Mouse (Mus musculus): ENCODE data around the gene Stxbp1. TPM values are rescaled to one million over a fixed set of nuclear protein-coding genes. Genes with fewer than 3 reads are reported as not detected.

Gene Stxbp1
- polyA plus RNA-seq, 1 experiment from 2014 or later: 22.4 TPM

DNA sequence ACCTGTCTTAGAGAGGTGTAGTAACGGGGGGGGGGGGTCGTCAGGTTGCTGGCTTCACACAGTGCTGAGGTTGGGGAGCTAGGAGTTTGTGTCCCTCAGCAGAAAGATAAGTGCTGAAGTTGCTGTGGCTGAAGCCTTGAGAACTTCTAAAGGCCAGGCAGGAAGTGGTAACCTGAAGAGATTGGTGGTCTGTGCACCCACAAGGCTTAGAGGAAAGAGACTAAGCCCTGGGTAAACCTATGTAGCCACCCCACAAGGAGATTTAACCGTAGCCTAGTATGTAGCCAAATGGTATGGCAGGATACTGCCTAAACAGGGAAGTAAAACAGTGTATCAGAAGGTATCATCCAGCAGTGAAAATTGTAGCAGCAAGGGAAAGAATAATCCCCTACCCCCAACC lies 43.2 kb upstream of the Stxbp1 start:
- no peaks in the 10 kb centered on the region for H3K27me3 ChIP-seq (replicated peaks; ENCODE audit: insufficient read depth, low read length)
- H3K9ac ChIP-seq (replicated peaks; ENCODE audit: low read depth): no peak overlapping the region
- peak overlapping the region; percentile 75; the same call in 1 of the 2 replicates for H3K27ac ChIP-seq (ENCODE audit: low read length)
- TF ChIP-seq EP300 (IDR thresholded peaks at IDR 0.05): no peak
- WGBS: 65% methylated on average over 3 of the region's 3 CpGs
- ATAC-seq: no peak
- peaks cover 30% of the 10 kb centered on the region for H3K4me1 ChIP-seq (ENCODE audit: insufficient read depth, low read depth, low read length)
- H3K9me3 ChIP-seq (ENCODE audit: low read length): no peaks in the 10 kb centered on the region
- H3K36me3 ChIP-seq (ENCODE audit: insufficient read depth, low read length): peaks cover 5% of the 10 kb centered on the region
- H3K4me3 ChIP-seq (ENCODE audit: low read depth, low read length): no peak overlapping the region
- H3K4me2 ChIP-seq (replicated peaks; ENCODE audit: low read depth, low read length): no peak overlapping the region
- DNase-seq (ENCODE audit: low spot score): no peak

DNA sequence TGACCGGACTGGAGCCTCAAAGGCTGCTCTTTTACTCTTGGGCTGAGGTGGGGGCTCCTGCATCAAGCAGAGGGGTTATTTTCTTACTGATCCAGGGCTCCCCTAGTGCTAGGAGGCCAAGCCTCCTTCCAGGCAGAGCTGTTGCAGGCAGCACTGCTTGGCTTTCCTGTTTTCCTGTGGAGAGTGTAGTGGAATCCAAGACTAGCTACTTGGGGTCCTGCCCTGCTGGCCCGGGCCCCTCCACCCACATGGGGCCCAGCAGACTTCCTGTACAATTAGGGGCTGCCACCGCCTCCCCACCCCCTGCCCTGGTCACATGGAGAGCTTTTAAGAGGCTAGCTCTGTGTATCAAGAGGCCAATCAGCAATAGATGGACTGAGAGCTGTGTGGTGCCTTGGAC lies 41.5 kb upstream of the Stxbp1 start:
- no peak overlapping the region for H3K4me2 ChIP-seq (replicated peaks; ENCODE audit: low read depth, low read length)
- no peak overlapping the region for H3K9ac ChIP-seq (replicated peaks; ENCODE audit: low read depth)
- H3K4me1 ChIP-seq (ENCODE audit: insufficient read depth, low read depth, low read length): peaks cover 36% of the 10 kb centered on the region

DNA sequence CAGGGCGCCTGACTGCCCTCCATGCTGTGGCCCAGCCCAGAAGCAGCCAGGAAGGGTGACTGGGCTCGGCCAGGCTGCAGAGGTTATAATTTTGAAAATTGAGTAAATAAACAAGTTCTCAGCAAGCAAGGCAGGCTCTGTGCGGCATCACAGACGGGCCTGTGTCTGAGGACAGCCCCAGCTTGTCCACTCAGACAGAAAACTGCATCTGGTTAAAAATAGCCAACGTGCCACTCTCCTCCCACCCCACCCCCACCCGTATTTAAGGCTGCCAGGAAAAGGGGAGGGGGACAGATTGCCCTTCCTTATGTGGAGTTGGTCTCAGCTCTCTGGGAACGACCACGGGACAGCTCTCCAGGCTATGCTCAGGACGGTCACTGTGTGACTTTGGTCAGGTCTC lies 41.0 kb upstream of the Stxbp1 start:
- Histone ChIP-seq H3K4me3 (ENCODE audit: low read depth, low read length) (no peak overlapping the region), H3K27me3 (replicated peaks; ENCODE audit: insufficient read depth, low read length) (no peaks in the 10 kb centered on the region), H3K9ac (replicated peaks; ENCODE audit: low read depth) (no peak overlapping the region), H3K4me1 (ENCODE audit: insufficient read depth, low read depth, low read length) (peaks cover 38% of the 10 kb centered on the region), H3K4me2 (replicated peaks; ENCODE audit: low read depth, low read length) (no peak overlapping the region), H3K27ac (ENCODE audit: low read length) (peak overlapping the region; percentile 43), H3K36me3 (ENCODE audit: insufficient read depth, low read length) (no peaks in the 10 kb centered on the region), H3K9me3 (ENCODE audit: low read length) (no peaks in the 10 kb centered on the region)
- 7% methylated on average over 9 of the region's 9 CpGs for WGBS
- TF ChIP-seq EP300 (IDR thresholded peaks at IDR 0.05) (no peak), CTCF (IDR thresholded peaks at IDR 0.05) (no peak)
- ATAC-seq (peak; percentile 14), DNase-seq (ENCODE audit: low spot score) (no peak)

More for the DNA sequence above, 41.5 kb upstream of the Stxbp1 start:
- Histone ChIP-seq H3K36me3 (ENCODE audit: insufficient read depth, low read length) (no peaks in the 10 kb centered on the region), H3K27ac (ENCODE audit: low read length) (peak overlapping the region; percentile 43), H3K4me3 (ENCODE audit: low read depth, low read length) (no peak overlapping the region), H3K27me3 (replicated peaks; ENCODE audit: insufficient read depth, low read length) (no peaks in the 10 kb centered on the region), H3K9me3 (ENCODE audit: low read length) (no peaks in the 10 kb centered on the region)
- ATAC-seq (no peak), DNase-seq (ENCODE audit: low spot score) (no peak)
- 9% methylated on average over 3 of the region's 3 CpGs for WGBS
- no peak for TF ChIP-seq EP300 (IDR thresholded peaks at IDR 0.05)
- no peak for TF ChIP-seq CTCF (IDR thresholded peaks at IDR 0.05)

DNA sequence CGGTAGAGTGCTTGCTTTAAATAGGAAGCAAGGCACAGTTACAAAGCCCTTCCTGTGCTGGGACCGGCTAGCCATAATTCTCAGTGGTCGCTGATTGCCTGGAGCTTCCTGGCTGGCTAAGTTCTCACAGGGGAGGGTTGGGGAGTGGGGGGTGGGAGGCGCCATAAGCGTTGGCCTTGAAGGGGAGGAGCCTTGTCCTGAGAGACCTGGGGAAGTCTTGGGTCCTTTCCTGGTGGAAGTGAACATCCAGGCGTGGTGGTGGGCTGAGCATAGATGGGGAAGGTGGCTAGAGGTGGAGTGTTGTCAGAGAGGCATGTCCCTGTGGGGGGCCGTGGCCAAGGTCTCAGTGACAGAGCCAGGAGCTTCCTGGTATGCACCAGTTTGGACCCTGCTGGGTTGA lies 37.7 kb upstream of the Stxbp1 start:
- DNase-seq (ENCODE audit: low spot score): peak; percentile 54
- no peaks in the 10 kb centered on the region for H3K9me3 ChIP-seq (ENCODE audit: low read length)
- no peaks in the 10 kb centered on the region for H3K36me3 ChIP-seq (ENCODE audit: insufficient read depth, low read length)
- no peak overlapping the region for H3K4me2 ChIP-seq (replicated peaks; ENCODE audit: low read depth, low read length)
- no peak for ATAC-seq
- no peak for TF ChIP-seq EP300 (IDR thresholded peaks at IDR 0.05)
- no peak for TF ChIP-seq CTCF (IDR thresholded peaks at IDR 0.05)
- 15% methylated on average over 7 of the region's 7 CpGs for WGBS
- no peaks in the 10 kb centered on the region for H3K27me3 ChIP-seq (replicated peaks; ENCODE audit: insufficient read depth, low read length)
- H3K27ac ChIP-seq (ENCODE audit: low read length): 0 out of 2 replicates have a peak overlapping the region, but pooled peaks have one; percentile 16
- no peak overlapping the region for H3K9ac ChIP-seq (replicated peaks; ENCODE audit: low read depth)
- H3K4me1 ChIP-seq (ENCODE audit: insufficient read depth, low read depth, low read length): peaks cover 52% of the 10 kb centered on the region
- no peak overlapping the region for H3K4me3 ChIP-seq (ENCODE audit: low read depth, low read length)

DNA sequence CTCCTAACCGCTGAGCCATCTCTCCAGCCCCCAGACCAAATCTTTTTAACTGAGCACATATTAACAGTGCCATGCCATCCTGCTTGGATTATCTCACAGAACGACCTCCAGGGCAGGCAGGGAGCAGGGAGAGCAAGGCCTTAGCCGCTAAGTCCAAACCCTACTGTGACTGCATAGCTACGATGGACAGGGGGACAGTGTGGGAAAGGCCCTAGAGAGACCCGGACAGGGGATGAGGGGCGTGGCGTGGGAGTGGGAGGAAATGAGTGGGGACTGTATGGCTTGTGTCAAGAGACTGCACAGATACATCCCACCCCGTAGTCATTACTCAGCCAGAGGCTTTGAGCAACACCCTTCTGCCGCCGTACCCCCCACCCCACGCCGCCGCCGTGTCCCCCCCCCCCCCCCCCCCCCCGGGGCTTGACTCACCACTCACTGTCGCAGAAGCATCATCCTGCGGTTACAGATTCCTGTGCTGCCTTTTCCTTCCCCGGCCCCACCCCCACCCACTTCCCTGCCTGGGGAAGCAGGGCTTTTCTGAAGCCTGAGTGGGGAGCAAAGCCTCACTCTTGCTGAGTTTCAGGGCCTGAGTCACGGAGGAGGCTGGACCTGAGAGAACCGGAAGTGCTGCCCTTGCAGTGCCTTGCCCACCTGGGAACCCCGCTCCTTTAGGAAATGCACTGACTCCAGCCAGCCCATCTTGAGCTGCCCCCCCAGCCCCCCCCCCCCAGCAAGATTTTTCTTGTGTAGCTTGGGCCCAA lies 35.4 kb upstream of the Stxbp1 start:
- ATAC-seq (peak; percentile 38), DNase-seq (ENCODE audit: low spot score) (peak; percentile 91)
- peak overlapping the region; percentile 96 for H3K27ac ChIP-seq (ENCODE audit: low read length)
- H3K4me1 ChIP-seq (ENCODE audit: insufficient read depth, low read depth, low read length): peaks cover 40% of the 10 kb centered on the region
- no peaks in the 10 kb centered on the region for H3K36me3 ChIP-seq (ENCODE audit: insufficient read depth, low read length)
- no peaks in the 10 kb centered on the region for H3K9me3 ChIP-seq (ENCODE audit: low read length)
- H3K9ac ChIP-seq (replicated peaks; ENCODE audit: low read depth): no peak overlapping the region
- TF ChIP-seq CTCF (IDR thresholded peaks at IDR 0.05): no peak
- peak; percentile 43; the same call in 1 of the 2 replicates for TF ChIP-seq EP300 (IDR thresholded peaks at IDR 0.05)
- H3K4me3 ChIP-seq (ENCODE audit: low read depth, low read length): no peak overlapping the region
- H3K4me2 ChIP-seq (replicated peaks; ENCODE audit: low read depth, low read length): peak overlapping the region; percentile 36
- no peaks in the 10 kb centered on the region for H3K27me3 ChIP-seq (replicated peaks; ENCODE audit: insufficient read depth, low read length)
- WGBS: 13% methylated on average over 11 of the region's 21 CpGs

DNA sequence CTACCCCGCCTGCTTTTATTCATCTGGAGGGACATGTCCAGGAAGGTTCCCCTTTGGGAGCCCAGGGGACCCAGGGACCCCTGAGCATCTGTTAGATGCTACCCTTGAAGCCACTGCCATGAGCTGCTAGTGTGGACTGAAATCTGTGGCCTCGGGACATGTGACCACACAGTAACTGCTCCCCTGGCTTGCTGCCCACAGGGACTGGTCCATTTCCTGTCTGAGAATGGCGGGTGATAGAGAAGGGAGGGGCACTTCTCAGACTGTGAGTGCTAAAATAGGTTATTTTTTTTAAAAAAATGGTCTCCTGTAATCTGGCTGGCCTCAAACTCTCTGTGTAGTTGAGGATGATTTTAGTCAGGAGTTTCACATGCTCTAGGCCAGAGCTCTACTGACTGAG lies 34.7 kb upstream of the Stxbp1 start:
- WGBS: 14% methylated on average over 3 of the region's 3 CpGs
- Histone ChIP-seq H3K36me3 (ENCODE audit: insufficient read depth, low read length) (no peaks in the 10 kb centered on the region), H3K9me3 (ENCODE audit: low read length) (no peaks in the 10 kb centered on the region), H3K4me3 (ENCODE audit: low read depth, low read length) (no peak overlapping the region), H3K27me3 (replicated peaks; ENCODE audit: insufficient read depth, low read length) (no peaks in the 10 kb centered on the region), H3K4me1 (ENCODE audit: insufficient read depth, low read depth, low read length) (peaks cover 39% of the 10 kb centered on the region), H3K27ac (ENCODE audit: low read length) (peak overlapping the region; percentile 96), H3K9ac (replicated peaks; ENCODE audit: low read depth) (no peak overlapping the region), H3K4me2 (replicated peaks; ENCODE audit: low read depth, low read length) (peak overlapping the region; percentile 88)
- peak; percentile 26 for ATAC-seq
- DNase-seq (ENCODE audit: low spot score): peak; percentile 93
- TF ChIP-seq CTCF (IDR thresholded peaks at IDR 0.05) (no peak), EP300 (IDR thresholded peaks at IDR 0.05) (no peak; the same call in 1 of the 2 replicates)
